ENCODE assay signal across 9 mouse cellular contexts in the genomic region with DNA sequence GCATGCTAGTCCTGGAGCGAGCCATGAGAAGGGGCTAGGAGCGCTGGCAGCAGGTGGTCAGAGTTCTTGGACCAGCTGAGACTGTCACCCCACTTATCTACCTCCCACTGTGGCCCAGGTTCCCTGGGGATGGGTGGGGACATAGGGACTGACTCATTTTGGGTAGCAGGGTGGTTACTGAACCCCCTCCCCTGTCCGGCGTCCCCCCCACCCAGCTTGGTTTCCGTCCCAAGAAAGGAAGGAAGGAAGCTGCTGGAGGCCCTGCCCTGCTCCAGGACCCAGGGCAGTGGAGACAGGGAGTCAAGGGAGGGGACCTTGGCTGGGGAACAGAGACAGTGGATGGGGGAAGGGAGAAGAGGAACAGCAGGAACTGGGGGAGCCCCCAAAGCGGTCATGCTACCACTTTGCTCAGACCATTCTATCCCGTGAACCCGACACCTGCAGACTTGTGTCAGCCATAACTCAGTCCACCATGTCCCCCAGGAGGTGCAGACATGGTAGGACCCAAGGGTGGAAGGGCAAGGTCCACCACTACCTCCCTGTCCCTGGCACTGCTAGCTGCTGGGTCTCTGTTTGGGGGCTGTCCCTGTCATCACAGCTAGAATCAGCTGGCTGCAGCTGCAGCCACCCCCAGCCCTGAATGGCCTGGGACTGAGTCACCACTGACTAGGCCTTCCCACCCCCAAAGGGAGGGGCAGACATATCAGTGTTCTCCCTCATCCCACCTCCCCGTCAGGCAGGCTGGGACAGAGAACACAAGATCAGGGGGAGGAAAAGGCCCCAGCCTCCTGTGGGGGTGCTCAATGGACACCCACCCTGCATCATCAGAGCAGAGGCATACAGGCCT. TPM values are rescaled to one million over a fixed set of nuclear protein-coding genes. Genes with fewer than 3 reads are reported as not detected.
A peak's percentile ranks its signal among the peaks of the same experiment; 100 is the strongest.
DNase-seq lines count a peak whose midpoint lies in the region; ATAC-seq and TF ChIP-seq lines count a peak whose summit lies in the region.
"Had no signal": no experiment of that assay in that cellular context is flagged by ENCODE, and none has a peak within 500 bp of the region (broad histone marks: within the 10 kb centered on the region; RNA-seq: fewer than 3 reads in every experiment).

No protein-coding gene starts in this region.

- H3K4me3 ChIP-seq in heart, adult 2 months: peak overlapping the region; percentile 68
- H3K4me3 ChIP-seq in lung, embryonic 16.5 days (ENCODE audit: low read length): peak overlapping the region; percentile 5; the same call in 1 of the 2 replicates

- H3K9ac ChIP-seq in heart, adult 2 months (ENCODE audit: low read depth, low read length): peak overlapping the region; percentile 81
- peak overlapping the region; percentile 42 for H3K9ac ChIP-seq in lung, embryonic 16.5 days (ENCODE audit: low read length)

- ATAC-seq in lung, embryonic 16.5 days (ENCODE audit: low read depth): peak; percentile 42
- ATAC-seq in monocyte, adult 5-6 weeks (replicated peaks; ENCODE audit: insufficient number of reproducible peaks, low FRiP score, low TSS enrichment, poor library complexity, severe bottlenecking): no peak

- peaks cover 2% of the 10 kb centered on the region; the same call in 1 of the 2 replicates for H3K36me3 ChIP-seq in heart, adult 2 months (ENCODE audit: control insufficient read depth, insufficient read depth, low read length)
- H3K36me3 ChIP-seq in lung, embryonic 16.5 days (ENCODE audit: control insufficient read depth, insufficient read depth, low read length): peaks cover 3% of the 10 kb centered on the region

- TF ChIP-seq POLR2A in heart, adult 2 months (IDR thresholded peaks at IDR 0.05; ENCODE audit: insufficient read depth, low read depth, low read length): peak; percentile 89

- peak overlapping the region; percentile 37 for H3K4me2 ChIP-seq in lung, embryonic 16.5 days (ENCODE audit: low read depth, low read length)

- WGBS in heart, adult 2 months: 42% methylated on average over 9 of the region's 9 CpGs
- WGBS in lung, embryonic 16.5 days: 71% methylated on average over 8 of the region's 9 CpGs

- H3K27ac ChIP-seq in heart, adult 2 months: peak overlapping the region; percentile 99
- peak overlapping the region; percentile 65 for H3K27ac ChIP-seq in lung, embryonic 16.5 days (ENCODE audit: low read length)

- intact Hi-C loops in gastrocnemius, postnatal 14 days (cut with DNase I; ENCODE audit: low total_unique reads): no loop called here
- intact Hi-C loops in heart, adult 2 months (cut with DNase I): loop anchor here (10.0 kb wide), 1 partner anchor 430 kb away; no protein-coding TSS in a partner anchor

- TF ChIP-seq CTCF in heart, adult 2 months (IDR thresholded peaks at IDR 0.05): no peak

- peak; percentile 96 for TF ChIP-seq EP300 in heart, adult 2 months (IDR thresholded peaks at IDR 0.05; ENCODE audit: insufficient read depth, low read depth, low read length)

- H3K79me2 ChIP-seq in heart, adult 2 months (replicated peaks; ENCODE audit: control insufficient read depth, insufficient read depth, low read length): peaks cover 5% of the 10 kb centered on the region

- peak; percentile 43 for DNase-seq in gastrocnemius, postnatal 14 days
- no peak for DNase-seq in gastrocnemius, postnatal 10 days
- DNase-seq in heart, adult 2 months: peak; percentile 78 to 84
- DNase-seq in kidney, adult 8-10 months: peak; percentile 50 to 63
- no peak for DNase-seq in embryo, embryonic 9.5 days (ENCODE audit: extremely low spot score)
- no peak for DNase-seq in left cerebral cortex, adult 18-20 months (ENCODE audit: low spot score in 2 of 2)

- H3K27me3 ChIP-seq in heart, adult 2 months (ENCODE audit: control insufficient read depth, insufficient read depth, low read length): no peaks in the 10 kb centered on the region
- H3K27me3 ChIP-seq in lung, embryonic 16.5 days (ENCODE audit: control insufficient read depth, insufficient read depth, low read depth, low read length): no peaks in the 10 kb centered on the region

- no peaks in the 10 kb centered on the region for H3K9me3 ChIP-seq in lung, embryonic 16.5 days (ENCODE audit: control insufficient read depth, low read length)

- H3K4me1 ChIP-seq in heart, adult 2 months (ENCODE audit: control insufficient read depth, insufficient read depth, low read length): peaks cover 6% of the 10 kb centered on the region
- peaks cover 42% of the 10 kb centered on the region for H3K4me1 ChIP-seq in lung, embryonic 16.5 days (replicated peaks; ENCODE audit: control insufficient read depth, insufficient read depth, low read length)

RNA-seq across cellular contexts. Expression of gene Slc9a3r2, which starts 5.0 kb away (rescaled TPM):
- total RNA-seq in gastrocnemius, postnatal 14 days (2021): 10 to 100 TPM; 36.2 to 46.3 TPM
- total RNA-seq in gastrocnemius, postnatal 10 days (2021): 10 to 100 TPM; 30.1 to 33.4 TPM
- 100 to 1,000 TPM in 1 of 2 experiments, 10 to 100 TPM in 1; 100.0 to 110 TPM for total RNA-seq in heart, adult 2 months (2021)
- polyA plus RNA-seq in heart, adult 2 months (2012; rRNA removed): 125 and 147 TPM in 2 replicates
- 95.5 and 98.1 TPM in 2 replicates for polyA plus RNA-seq in lung, embryonic 16.5 days (2015; fragmentation: Nextera tagmentation; extraction: Ambion mirVana)
- total RNA-seq in monocyte, adult 5-6 weeks (2017): 0.48 to 0.78 TPM in 2 of 3 replicates, not detected in the other
- 10 to 100 TPM; 47.3 to 52.7 TPM for total RNA-seq in left cerebral cortex, adult 18-20 months (2021)

RNA-seq across cellular contexts. Expression of gene Nthl1, which starts 12.6 kb away (rescaled TPM):
- total RNA-seq in gastrocnemius, postnatal 14 days (2021): 1 to 10 TPM; 2.2 to 3.6 TPM
- total RNA-seq in gastrocnemius, postnatal 10 days (2021): 1 to 10 TPM; 4.3 TPM
- 1 to 10 TPM; 2.9 to 3.4 TPM for total RNA-seq in heart, adult 2 months (2021)
- polyA plus RNA-seq in heart, adult 2 months (2012; rRNA removed): 4.4 and 7.0 TPM in 2 replicates
- 17.6 and 17.9 TPM in 2 replicates for polyA plus RNA-seq in lung, embryonic 16.5 days (2015; fragmentation: Nextera tagmentation; extraction: Ambion mirVana)
- total RNA-seq in monocyte, adult 5-6 weeks (2017): 2.5 to 2.6 TPM in 2 of 3 replicates, not detected in the other
- 1 to 10 TPM; 4.1 to 7.4 TPM for total RNA-seq in left cerebral cortex, adult 18-20 months (2021)

RNA-seq across cellular contexts. Expression of gene Tsc2, which starts 12.7 kb away (rescaled TPM):
- 10 to 100 TPM; 50.6 to 53.0 TPM for total RNA-seq in gastrocnemius, postnatal 14 days (2021)
- 10 to 100 TPM; 51.7 to 61.1 TPM for total RNA-seq in gastrocnemius, postnatal 10 days (2021)
- 100 to 1,000 TPM; 104 to 110 TPM for total RNA-seq in heart, adult 2 months (2021)
- 178 and 194 TPM in 2 replicates for polyA plus RNA-seq in heart, adult 2 months (2012; rRNA removed)
- 54.0 and 58.2 TPM in 2 replicates for polyA plus RNA-seq in lung, embryonic 16.5 days (2015; fragmentation: Nextera tagmentation; extraction: Ambion mirVana)
- 20.2 to 53.0 TPM (median 29.4 TPM) in 3 replicates for total RNA-seq in monocyte, adult 5-6 weeks (2017)
- 100 to 1,000 TPM; 136 to 153 TPM for total RNA-seq in left cerebral cortex, adult 18-20 months (2021)

RNA-seq across cellular contexts. Expression of gene Npw, which starts 13.2 kb away (rescaled TPM):
- not detected for total RNA-seq in gastrocnemius, postnatal 14 days (2021)
- total RNA-seq in gastrocnemius, postnatal 10 days (2021): not detected
- not detected for total RNA-seq in heart, adult 2 months (2021)
- not detected in 2 replicates for polyA plus RNA-seq in heart, adult 2 months (2012; rRNA removed)
- polyA plus RNA-seq in lung, embryonic 16.5 days (2015; fragmentation: Nextera tagmentation; extraction: Ambion mirVana): 1.1 and 2.3 TPM in 2 replicates
- total RNA-seq in monocyte, adult 5-6 weeks (2017): not detected in 3 replicates
- 1 to 10 TPM; 2.1 TPM for total RNA-seq in left cerebral cortex, adult 18-20 months (2021)
- total RNA-seq: MEL had no signal

RNA-seq across cellular contexts. Expression of gene Zfp598, which starts 24.4 kb away (rescaled TPM):
- 10 to 100 TPM; 13.9 to 16.3 TPM for total RNA-seq in gastrocnemius, postnatal 14 days (2021)
- 10 to 100 TPM; 18.0 to 21.0 TPM for total RNA-seq in gastrocnemius, postnatal 10 days (2021)
- 10 to 100 TPM; 17.4 to 17.5 TPM for total RNA-seq in heart, adult 2 months (2021)
- polyA plus RNA-seq in heart, adult 2 months (2012; rRNA removed): 28.1 and 29.9 TPM in 2 replicates
- polyA plus RNA-seq in lung, embryonic 16.5 days (2015; fragmentation: Nextera tagmentation; extraction: Ambion mirVana): 15.0 and 18.1 TPM in 2 replicates
- 14.6 to 21.7 TPM (median 15.7 TPM) in 3 replicates for total RNA-seq in monocyte, adult 5-6 weeks (2017)
- 10 to 100 TPM; 41.4 to 45.5 TPM for total RNA-seq in left cerebral cortex, adult 18-20 months (2021)

Comparison
In these comparisons a context has a peak if more than half of its experiments do, and no peak if none do; other contexts are left out.
1. DNase-seq: peak in gastrocnemius, postnatal 14 days (single experiment), heart, adult 2 months (2 of 2) and kidney, adult 8-10 months (2 of 2); none in gastrocnemius, postnatal 10 days (single experiment), embryo, embryonic 9.5 days (single experiment) and left cerebral cortex, adult 18-20 months (0 of 2).
2. RNA of gene Slc9a3r2, which starts 5.0 kb away (total RNA-seq): 100.0 to 110 TPM in heart, adult 2 months, 47.3 to 52.7 TPM in left cerebral cortex, adult 18-20 months, 36.2 to 46.3 TPM in gastrocnemius, postnatal 14 days and 30.1 to 33.4 TPM in gastrocnemius, postnatal 10 days; 0.48 to 0.78 TPM in monocyte, adult 5-6 weeks; every median in the first group is over 10 times any median in the second.